Mouse (Mus musculus) fibroblast of lung, adult 2 months (primary cell): ENCODE results near the gene Dnhd1.
"Not testable (repeated sequence)": the region's sequence is repeated elsewhere in the genome, so short reads cannot be mapped to it uniquely, and the experiment has no call there.

Experiments used
- DNase-seq: peaks from one replicate; pipeline ENCODE4 v3.0.0-alpha.2; 2011; ENCODE audit warnings: low read depth

Gene Dnhd1

GRCm38 (mm10) chr7:105740089-105740795 is 89.6 kb downstream of the Dnhd1 start:
- no peak for DNase-seq

- no peak for DNase-seq
These were observed 90.2 kb downstream of the Dnhd1 start for GRCm38 (mm10) chr7:105740851-105741250.

- no peak for DNase-seq
These were observed 91.4 kb downstream of the Dnhd1 start for GRCm38 (mm10) chr7:105741978-105742377.

- DNase-seq: not testable (repeated sequence)
These were observed 92.0 kb downstream of the Dnhd1 start for GRCm38 (mm10) chr7:105742539-105743215.

- not testable (repeated sequence) for DNase-seq
These were observed 92.8 kb downstream of the Dnhd1 start for GRCm38 (mm10) chr7:105743246-105743925.

GRCm38 (mm10) chr7:105743926-105744590 is 93.4 kb downstream of the Dnhd1 start, which contains the start of gene Taf10:
Taf10 (minus strand) TSS chr7:105744361.
- no peak for DNase-seq

GRCm38 (mm10) chr7:105747776-105748175 is 97.1 kb downstream of the Dnhd1 start:
- DNase-seq: no peak

- DNase-seq: peak; percentile 95
These were observed 101.1 kb downstream of the Dnhd1 start, which contains the start of gene Tpp1 for GRCm38 (mm10) chr7:105751491-105752433. Tpp1 (minus strand) TSS chr7:105752235.

- no peak for DNase-seq
These were observed 102.1 kb downstream of the Dnhd1 start for GRCm38 (mm10) chr7:105752716-105753115.

- no peak for DNase-seq
These were observed 102.7 kb downstream of the Dnhd1 start for GRCm38 (mm10) chr7:105753281-105753680.

GRCm38 (mm10) chr7:105761813-105762484 is 111.3 kb downstream of the Dnhd1 start:
- no peak for DNase-seq

- DNase-seq: no peak
These were observed 112.1 kb downstream of the Dnhd1 start for GRCm38 (mm10) chr7:105762517-105763270.

- no peak for DNase-seq
These were observed 113.7 kb downstream of the Dnhd1 start for GRCm38 (mm10) chr7:105764331-105764730.

- no peak for DNase-seq
These were observed 117.1 kb downstream of the Dnhd1 start for GRCm38 (mm10) chr7:105767729-105768165.

GRCm38 (mm10) chr7:105769959-105770358 is 119.3 kb downstream of the Dnhd1 start:
- no peak for DNase-seq
